Mouse (Mus musculus) C2C12 (cell line): ENCODE data around the gene Pcnx2. TPM values are rescaled to one million over a fixed set of nuclear protein-coding genes. Genes with fewer than 3 reads are reported as not detected.

Experiments used
- H3K27me3 ChIP-seq: one replicate; pipeline ENCODE4 v1.6.1; 2011; ENCODE audit not compliant: control insufficient read depth, insufficient read depth, insufficient read length
- H3K36me3 ChIP-seq: one replicate; pipeline ENCODE4 v1.6.1; 2011; ENCODE audit not compliant: control insufficient read depth, insufficient read depth
- H3K4me3 ChIP-seq: one replicate; pipeline ENCODE4 v1.5.1; 2011; ENCODE audit warnings: mild to moderate bottlenecking, control low read depth; ENCODE audit not compliant: poor library complexity, insufficient read depth, severe bottlenecking
- H3K79me2 ChIP-seq: one replicate; pipeline ENCODE4 v1.6.1; 2011; ENCODE audit not compliant: control insufficient read depth, insufficient read depth
- H3K79me3 ChIP-seq: one replicate; pipeline ENCODE4 v1.6.1; 2011; ENCODE audit warnings: low read depth, control low read depth
- H3ac ChIP-seq: one replicate; pipeline ENCODE3; 2011; ENCODE audit warnings: low read depth; ENCODE audit not compliant: control insufficient read depth, insufficient read length
- CEBPB ChIP-seq: IDR thresholded peaks from one replicate; pipeline ENCODE4 v1.6.1; 2011; ENCODE audit warnings: low read depth, mild to moderate bottlenecking, control low read depth, moderate library complexity
- CTCF ChIP-seq: IDR thresholded peaks from one replicate; pipeline ENCODE4 v1.5.1; 2011; ENCODE audit not compliant: control insufficient read depth, insufficient read depth, insufficient read length
- FOSL1 ChIP-seq: IDR thresholded peaks from one replicate; pipeline ENCODE4 v1.8.0; 2011; ENCODE audit warnings: mild to moderate bottlenecking, low read length; ENCODE audit not compliant: poor library complexity, insufficient read depth, severe bottlenecking
- MAX ChIP-seq: IDR thresholded peaks from one replicate; pipeline ENCODE4 v1.6.1; 2011; ENCODE audit warnings: mild to moderate bottlenecking, control low read depth
- MYOD1 ChIP-seq: IDR thresholded peaks from one replicate; pipeline ENCODE4 v1.6.1; 2011; ENCODE audit warnings: low read depth; ENCODE audit not compliant: control insufficient read depth, insufficient read length
- MYOG ChIP-seq: IDR thresholded peaks from one replicate; pipeline ENCODE4 v1.6.1; 2011; ENCODE audit not compliant: control insufficient read depth, insufficient read length; ENCODE audit errors: extremely low read depth
- USF1 ChIP-seq: IDR thresholded peaks from one replicate; pipeline ENCODE4 v1.6.1; 2011; ENCODE audit warnings: low read depth, mild to moderate bottlenecking, control low read depth, moderate library complexity
- polyA plus RNA-seq: library from polyadenylated mRNA; unstranded; fragments of >200 nt; fragmentation: generic; extraction: Trizol; gene quantifications from one replicate; pipeline ENCODE4 v1.2.1, GENCODE M21; 2012; ENCODE audit warnings: missing spikeins

Pcnx2 gene
- polyA plus RNA-seq, 1 experiment: not detected

- Histone ChIP-seq H3K36me3 (no peaks in the 10 kb centered on the region), H3K79me3 (no peaks in the 10 kb centered on the region), H3K79me2 (no peaks in the 10 kb centered on the region), H3K27me3 (peaks cover 10% of the 10 kb centered on the region), H3K4me3 (no peak overlapping the region), H3ac (no peak overlapping the region)
- TF ChIP-seq CTCF (no peak), MYOD1 (no peak), CEBPB (no peak), MYOG (no peak), FOSL1 (no peak), MAX (no peak), USF1 (no peak)
These were observed 11.7 kb upstream of the Pcnx2 start for GRCm38 (mm10) chr8:125909661-125910364.

DNA sequence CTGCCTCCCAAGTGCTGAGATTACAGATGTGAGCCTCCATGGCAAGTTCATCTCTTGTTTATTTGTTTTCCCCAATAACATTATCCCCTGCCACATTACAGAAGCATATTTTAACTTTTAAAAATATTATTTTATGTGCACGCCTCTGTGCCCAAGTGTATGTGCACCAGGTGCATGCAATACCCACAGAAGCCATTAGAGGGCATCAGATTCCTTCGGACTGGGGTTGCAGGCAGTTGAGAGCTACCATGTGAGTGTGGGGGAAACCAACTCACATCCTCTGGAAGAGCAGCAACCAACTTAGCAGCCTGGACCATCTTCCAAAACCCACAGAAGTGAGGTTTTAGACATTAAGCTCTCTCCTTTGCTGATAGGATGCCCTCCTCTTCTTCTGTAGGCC, 9.2 kb upstream of the Pcnx2 start:
- Histone ChIP-seq H3ac (no peak overlapping the region), H3K27me3 (peaks cover 10% of the 10 kb centered on the region)

DNA sequence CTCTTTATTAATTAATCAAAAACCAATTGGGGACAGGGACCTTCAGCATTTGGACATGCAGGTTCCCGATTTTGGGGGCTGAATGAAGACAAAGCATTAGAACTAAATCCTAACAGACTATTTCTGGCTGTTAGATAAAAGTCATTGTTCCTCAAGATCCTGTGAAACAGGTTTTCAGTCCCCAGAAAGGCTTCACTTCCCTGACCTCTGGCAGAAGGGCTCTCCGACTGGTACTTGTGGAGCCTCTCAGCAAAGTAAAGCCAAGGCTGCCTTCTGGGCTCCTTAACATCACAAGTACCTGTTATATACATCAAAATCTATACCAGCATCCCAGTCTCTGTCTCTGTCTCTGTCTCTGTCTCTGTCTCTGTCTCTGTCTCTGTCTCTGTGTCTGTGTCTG, 7.2 kb upstream of the Pcnx2 start:
- TF ChIP-seq MAX (no peak), MYOD1 (no peak), CEBPB (no peak), FOSL1 (no peak), USF1 (no peak)
- Histone ChIP-seq H3K79me3 (no peaks in the 10 kb centered on the region), H3K79me2 (no peaks in the 10 kb centered on the region), H3K27me3 (peaks cover 3% of the 10 kb centered on the region), H3K4me3 (no peak overlapping the region), H3K36me3 (no peaks in the 10 kb centered on the region), H3ac (no peak overlapping the region)

More for the DNA sequence above, 9.2 kb upstream of the Pcnx2 start:
- no peak overlapping the region for H3K4me3 ChIP-seq
- no peaks in the 10 kb centered on the region for H3K36me3 ChIP-seq
- no peaks in the 10 kb centered on the region for H3K79me3 ChIP-seq
- no peaks in the 10 kb centered on the region for H3K79me2 ChIP-seq
- TF ChIP-seq MAX: no peak
- no peak for TF ChIP-seq CTCF
- TF ChIP-seq USF1: no peak
- no peak for TF ChIP-seq CEBPB
- TF ChIP-seq FOSL1: no peak
- no peak for TF ChIP-seq MYOD1
- no peak for TF ChIP-seq MYOG

GRCm38 (mm10) chr8:125902521-125902920, 4.4 kb upstream of the Pcnx2 start:
- no peaks in the 10 kb centered on the region for H3K79me3 ChIP-seq
- no peaks in the 10 kb centered on the region for H3K79me2 ChIP-seq
- H3K27me3 ChIP-seq: peaks cover 6% of the 10 kb centered on the region
- H3ac ChIP-seq: no peak overlapping the region
- no peak overlapping the region for H3K4me3 ChIP-seq
- no peaks in the 10 kb centered on the region for H3K36me3 ChIP-seq
- TF ChIP-seq MYOD1 (no peak), CEBPB (no peak), CTCF (no peak)

DNA sequence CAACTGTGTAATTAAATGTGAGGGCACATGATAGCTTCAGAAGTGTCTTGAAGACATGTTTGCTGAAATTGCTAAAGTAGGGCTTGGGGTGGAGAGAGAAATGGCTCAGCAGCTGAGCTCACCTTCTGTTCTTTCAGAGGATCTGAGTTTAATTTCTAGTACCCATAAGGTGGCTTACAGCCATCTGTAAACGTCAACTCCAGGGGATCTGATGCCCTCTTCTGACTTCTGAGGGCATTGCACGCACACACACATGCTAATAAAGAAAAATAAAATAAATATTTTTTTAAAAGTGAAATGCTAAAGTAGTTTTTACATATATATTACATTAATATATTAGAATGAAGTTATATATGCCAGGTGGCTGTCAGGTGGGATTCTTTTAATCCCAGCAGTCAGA, 3.0 kb upstream of the Pcnx2 start:
- no peak overlapping the region for H3K4me3 ChIP-seq
- H3K36me3 ChIP-seq: no peaks in the 10 kb centered on the region
- TF ChIP-seq MYOD1 (no peak), USF1 (no peak), CEBPB (no peak), MYOG (no peak), CTCF (no peak), FOSL1 (no peak), MAX (no peak)
- H3ac ChIP-seq: no peak overlapping the region
- no peaks in the 10 kb centered on the region for H3K79me2 ChIP-seq
- H3K27me3 ChIP-seq: peaks cover 9% of the 10 kb centered on the region
- no peaks in the 10 kb centered on the region for H3K79me3 ChIP-seq

DNA sequence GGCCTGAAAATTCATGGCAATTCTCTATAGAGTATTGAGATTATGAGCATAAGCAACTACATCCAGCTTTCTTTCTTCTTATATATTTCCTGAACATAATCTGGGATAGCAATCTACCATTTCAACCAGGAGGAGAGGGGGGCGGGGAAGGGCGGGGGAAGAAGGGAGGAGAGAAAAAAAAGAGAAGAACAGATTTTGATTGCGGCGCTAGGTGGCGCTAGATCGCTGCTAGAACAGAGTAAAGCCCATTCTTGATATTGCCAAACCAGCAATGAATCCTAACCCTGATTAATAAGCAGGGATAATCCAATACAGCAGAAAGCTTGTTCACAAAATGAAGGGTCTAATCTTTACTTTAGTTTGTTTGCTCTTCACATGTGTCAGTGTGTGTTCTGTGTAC, 782 bp upstream of the Pcnx2 start:
- no peak for TF ChIP-seq MYOD1
- peak; percentile 22 for TF ChIP-seq CTCF
- H3K27me3 ChIP-seq: peaks cover 13% of the 10 kb centered on the region

More for the DNA sequence above, 782 bp upstream of the Pcnx2 start:
- no peak overlapping the region for H3ac ChIP-seq
- no peaks in the 10 kb centered on the region for H3K79me2 ChIP-seq
- H3K4me3 ChIP-seq: no peak overlapping the region
- H3K36me3 ChIP-seq: no peaks in the 10 kb centered on the region
- no peaks in the 10 kb centered on the region for H3K79me3 ChIP-seq
